Mouse (Mus musculus) layer of hippocampus, adult 6 months (tissue): ENCODE data around the gene Nxpe2. TPM values are rescaled to one million over a fixed set of nuclear protein-coding genes. Genes with fewer than 3 reads are reported as not detected.

Experiments
- long read RNA-seq, 2 experiments: library from polyadenylated mRNA; unstranded; transcript quantifications; one replicate each; pipeline ENCODE4 v2.0.0; 2019 to 2020
- polyA plus RNA-seq: library from polyadenylated mRNA; unstranded; fragments of <200 nt; fragmentation: Nextera tagmentation; gene quantifications from 2 replicates; pipeline ENCODE4 v1.2.3, GENCODE M21; 2021

The Nxpe2 gene
- polyA plus RNA-seq: 0.16 and 0.29 TPM in 2 replicates
- long read RNA-seq, experiment 1: 0 reads
- long read RNA-seq, experiment 2, partial matches to known transcripts: 0 of 2 reads
- long read RNA-seq, experiment 2, other reads (novel, unspliced or antisense): 2 of 2 reads

GRCm38 (mm10) chr9:48353148-48353698 lies at the start of gene Nxpe2:
Gene Nxpe2, minus strand, starts transcription at chr9:48353454.

Other genes starting within 250 kb of the Nxpe2 start
- gene Nxpe4, start 191.4 kb downstream of the Nxpe2 start, polyA plus RNA-seq: 5.0 and 5.4 TPM in 2 replicates
- 190 and 217 TPM in 2 replicates for gene Rexo2, start 127.2 kb upstream of the Nxpe2 start, polyA plus RNA-seq
- 42.1 and 51.3 TPM in 2 replicates for gene Rbm7, start 141.8 kb upstream of the Nxpe2 start, polyA plus RNA-seq
- 62.1 and 69.3 TPM in 2 replicates for gene Gm5617, start 142.0 kb upstream of the Nxpe2 start, polyA plus RNA-seq